Mouse (Mus musculus): ENCODE data around the gene Myom3. TPM values are rescaled to one million over a fixed set of nuclear protein-coding genes. Genes with fewer than 3 reads are reported as not detected.

The Myom3 gene
- polyA plus RNA-seq, 1 experiment, result 0.40 TPM

DNA sequence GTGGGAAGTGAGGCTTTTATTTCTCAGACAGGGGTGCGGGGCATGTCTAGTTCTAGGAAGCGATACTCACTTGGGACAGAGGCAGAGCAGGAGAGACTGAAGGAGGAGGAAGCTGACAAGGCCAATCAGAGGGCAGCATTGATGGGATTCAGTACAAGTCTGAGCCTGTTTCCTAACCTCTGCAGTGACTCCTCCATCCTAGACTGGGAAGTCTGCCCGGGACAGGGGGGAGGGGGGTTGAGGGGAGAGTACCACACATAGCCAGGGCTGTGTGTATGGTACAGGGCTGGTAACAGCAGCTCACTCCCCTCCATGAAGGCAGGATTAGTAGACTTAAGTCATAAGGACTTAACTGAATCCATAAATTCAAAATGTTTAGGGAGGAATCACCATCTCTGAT lies 20.7 kb downstream of the Myom3 start:
- Histone ChIP-seq H3K4me3 (ENCODE audit: insufficient read depth, poor library complexity, severe bottlenecking) (no peak overlapping the region), H3K27me3 (ENCODE audit: control insufficient read depth, insufficient read depth, insufficient read length) (peaks cover 14% of the 10 kb centered on the region), H3K36me3 (ENCODE audit: control insufficient read depth, insufficient read depth) (no peaks in the 10 kb centered on the region), H3K79me3 (ENCODE audit: low read depth) (no peaks in the 10 kb centered on the region), H3K79me2 (ENCODE audit: control insufficient read depth, insufficient read depth) (no peaks in the 10 kb centered on the region), H3ac (ENCODE audit: control insufficient read depth, insufficient read length, low read depth) (no peak overlapping the region)
- TF ChIP-seq CTCF (IDR thresholded peaks at IDR 0.05; ENCODE audit: control insufficient read depth, insufficient read depth, insufficient read length) (no peak), CEBPB (IDR thresholded peaks at IDR 0.05; ENCODE audit: low read depth) (no peak), MYOD1 (IDR thresholded peaks at IDR 0.05; ENCODE audit: control insufficient read depth, insufficient read length, low read depth) (no peak), MAX (IDR thresholded peaks at IDR 0.05) (no peak), FOSL1 (IDR thresholded peaks at IDR 0.05; ENCODE audit: insufficient read depth, low read length, poor library complexity, severe bottlenecking) (no peak), MYOG (IDR thresholded peaks at IDR 0.05; ENCODE audit: control insufficient read depth, extremely low read depth, insufficient read length) (no peak), USF1 (IDR thresholded peaks at IDR 0.05; ENCODE audit: low read depth) (no peak)

GRCm38 (mm10) chr4:135781304-135781703 lies 21.8 kb downstream of the Myom3 start:
- no peak overlapping the region for H3ac ChIP-seq (ENCODE audit: control insufficient read depth, insufficient read length, low read depth)
- no peaks in the 10 kb centered on the region for H3K36me3 ChIP-seq (ENCODE audit: control insufficient read depth, insufficient read depth)
- no peaks in the 10 kb centered on the region for H3K79me2 ChIP-seq (ENCODE audit: control insufficient read depth, insufficient read depth)
- H3K27me3 ChIP-seq (ENCODE audit: control insufficient read depth, insufficient read depth, insufficient read length), result peaks cover 14% of the 10 kb centered on the region
- H3K4me3 ChIP-seq (ENCODE audit: insufficient read depth, poor library complexity, severe bottlenecking), result no peak overlapping the region
- no peak for TF ChIP-seq MYOD1 (IDR thresholded peaks at IDR 0.05; ENCODE audit: control insufficient read depth, insufficient read length, low read depth)
- H3K79me3 ChIP-seq (ENCODE audit: low read depth), result no peaks in the 10 kb centered on the region

DNA sequence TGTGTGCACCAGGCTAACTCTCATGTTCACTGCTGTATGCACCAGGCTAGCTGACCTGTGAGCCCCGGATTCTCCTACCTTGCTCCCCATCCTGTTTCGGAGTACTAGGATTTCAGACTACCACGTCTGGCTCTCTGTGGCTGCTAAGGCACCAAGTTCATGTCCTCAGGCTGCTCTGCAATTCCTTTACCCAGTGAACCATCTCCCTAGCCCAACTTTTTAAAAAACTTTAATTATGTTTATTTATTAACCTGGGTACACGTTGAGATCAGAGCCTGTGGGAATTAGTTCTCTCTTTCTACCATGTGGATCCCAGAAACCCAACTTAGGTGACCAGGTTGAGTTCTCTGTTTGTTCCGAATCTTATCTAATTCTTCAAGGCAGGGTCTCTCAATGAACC lies 27.1 kb downstream of the Myom3 start:
- H3K79me3 ChIP-seq (ENCODE audit: low read depth), result no peaks in the 10 kb centered on the region
- H3K27me3 ChIP-seq (ENCODE audit: control insufficient read depth, insufficient read depth, insufficient read length), result peaks cover 27% of the 10 kb centered on the region
- no peak overlapping the region for H3K4me3 ChIP-seq (ENCODE audit: insufficient read depth, poor library complexity, severe bottlenecking)
- no peak overlapping the region for H3ac ChIP-seq (ENCODE audit: control insufficient read depth, insufficient read length, low read depth)
- no peaks in the 10 kb centered on the region for H3K36me3 ChIP-seq (ENCODE audit: control insufficient read depth, insufficient read depth)
- H3K79me2 ChIP-seq (ENCODE audit: control insufficient read depth, insufficient read depth), result no peaks in the 10 kb centered on the region
- TF ChIP-seq FOSL1 (IDR thresholded peaks at IDR 0.05; ENCODE audit: insufficient read depth, low read length, poor library complexity, severe bottlenecking) (no peak), MYOD1 (IDR thresholded peaks at IDR 0.05; ENCODE audit: control insufficient read depth, insufficient read length, low read depth) (no peak)

GRCm38 (mm10) chr4:135787271-135787670 lies 27.8 kb downstream of the Myom3 start:
- Histone ChIP-seq H3K27me3 (ENCODE audit: control insufficient read depth, insufficient read depth, insufficient read length) (peaks cover 27% of the 10 kb centered on the region), H3K36me3 (ENCODE audit: control insufficient read depth, insufficient read depth) (no peaks in the 10 kb centered on the region), H3K79me3 (ENCODE audit: low read depth) (no peaks in the 10 kb centered on the region), H3K79me2 (ENCODE audit: control insufficient read depth, insufficient read depth) (no peaks in the 10 kb centered on the region), H3K4me3 (ENCODE audit: insufficient read depth, poor library complexity, severe bottlenecking) (no peak overlapping the region), H3ac (ENCODE audit: control insufficient read depth, insufficient read length, low read depth) (no peak overlapping the region)
- TF ChIP-seq CTCF (IDR thresholded peaks at IDR 0.05; ENCODE audit: control insufficient read depth, insufficient read depth, insufficient read length) (no peak), FOSL1 (IDR thresholded peaks at IDR 0.05; ENCODE audit: insufficient read depth, low read length, poor library complexity, severe bottlenecking) (no peak), MAX (IDR thresholded peaks at IDR 0.05) (no peak), MYOD1 (IDR thresholded peaks at IDR 0.05; ENCODE audit: control insufficient read depth, insufficient read length, low read depth) (no peak), MYOG (IDR thresholded peaks at IDR 0.05; ENCODE audit: control insufficient read depth, extremely low read depth, insufficient read length) (no peak), CEBPB (IDR thresholded peaks at IDR 0.05; ENCODE audit: low read depth) (no peak), USF1 (IDR thresholded peaks at IDR 0.05; ENCODE audit: low read depth) (no peak)

GRCm38 (mm10) chr4:135789135-135789534 lies 29.6 kb downstream of the Myom3 start:
- Histone ChIP-seq H3K4me3 (ENCODE audit: insufficient read depth, poor library complexity, severe bottlenecking) (no peak overlapping the region), H3K36me3 (ENCODE audit: control insufficient read depth, insufficient read depth) (no peaks in the 10 kb centered on the region), H3ac (ENCODE audit: control insufficient read depth, insufficient read length, low read depth) (no peak overlapping the region), H3K79me3 (ENCODE audit: low read depth) (no peaks in the 10 kb centered on the region), H3K79me2 (ENCODE audit: control insufficient read depth, insufficient read depth) (no peaks in the 10 kb centered on the region), H3K27me3 (ENCODE audit: control insufficient read depth, insufficient read depth, insufficient read length) (peaks cover 27% of the 10 kb centered on the region)
- TF ChIP-seq CTCF (IDR thresholded peaks at IDR 0.05; ENCODE audit: control insufficient read depth, insufficient read depth, insufficient read length), result no peak
- TF ChIP-seq FOSL1 (IDR thresholded peaks at IDR 0.05; ENCODE audit: insufficient read depth, low read length, poor library complexity, severe bottlenecking), result no peak
- TF ChIP-seq MAX (IDR thresholded peaks at IDR 0.05), result no peak
- TF ChIP-seq CEBPB (IDR thresholded peaks at IDR 0.05; ENCODE audit: low read depth), result no peak
- TF ChIP-seq USF1 (IDR thresholded peaks at IDR 0.05; ENCODE audit: low read depth), result no peak
- TF ChIP-seq MYOG (IDR thresholded peaks at IDR 0.05; ENCODE audit: control insufficient read depth, extremely low read depth, insufficient read length), result no peak
- no peak for TF ChIP-seq MYOD1 (IDR thresholded peaks at IDR 0.05; ENCODE audit: control insufficient read depth, insufficient read length, low read depth)

DNA sequence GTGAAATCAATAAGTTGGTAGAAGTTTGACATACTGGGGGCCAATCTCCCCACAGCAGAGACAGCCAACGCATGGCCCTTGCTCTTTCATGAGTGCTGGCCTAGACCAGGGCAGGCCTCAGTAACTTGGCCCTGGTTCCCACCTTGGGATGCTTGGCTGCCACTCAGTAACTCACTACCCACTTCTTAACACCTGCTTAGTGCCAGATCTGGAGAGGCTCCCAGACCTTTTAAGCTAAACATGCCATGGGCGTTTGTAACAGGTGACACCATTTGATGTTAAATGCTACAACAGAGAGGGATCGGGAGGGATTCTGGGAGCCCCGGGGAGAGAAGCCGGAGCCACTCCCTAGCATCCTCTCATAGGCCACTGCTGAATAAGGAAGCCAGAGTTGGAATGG lies 33.3 kb downstream of the Myom3 start:
- peaks cover 17% of the 10 kb centered on the region for H3K27me3 ChIP-seq (ENCODE audit: control insufficient read depth, insufficient read depth, insufficient read length)
- TF ChIP-seq MYOD1 (IDR thresholded peaks at IDR 0.05; ENCODE audit: control insufficient read depth, insufficient read length, low read depth) (no peak), MYOG (IDR thresholded peaks at IDR 0.05; ENCODE audit: control insufficient read depth, extremely low read depth, insufficient read length) (no peak), FOSL1 (IDR thresholded peaks at IDR 0.05; ENCODE audit: insufficient read depth, low read length, poor library complexity, severe bottlenecking) (no peak), USF1 (IDR thresholded peaks at IDR 0.05; ENCODE audit: low read depth) (no peak), CEBPB (IDR thresholded peaks at IDR 0.05; ENCODE audit: low read depth) (no peak), CTCF (IDR thresholded peaks at IDR 0.05; ENCODE audit: control insufficient read depth, insufficient read depth, insufficient read length) (no peak), MAX (IDR thresholded peaks at IDR 0.05) (no peak)
- no peak overlapping the region for H3ac ChIP-seq (ENCODE audit: control insufficient read depth, insufficient read length, low read depth)
- no peaks in the 10 kb centered on the region for H3K79me2 ChIP-seq (ENCODE audit: control insufficient read depth, insufficient read depth)
- no peak overlapping the region for H3K4me3 ChIP-seq (ENCODE audit: insufficient read depth, poor library complexity, severe bottlenecking)
- no peaks in the 10 kb centered on the region for H3K79me3 ChIP-seq (ENCODE audit: low read depth)
- no peaks in the 10 kb centered on the region for H3K36me3 ChIP-seq (ENCODE audit: control insufficient read depth, insufficient read depth)

Measured in C2C12 (cell line).